Mouse (Mus musculus): Measurements from ENCODE around the gene Acad12.
"Not testable (repeated sequence)": the region's sequence is repeated elsewhere in the genome, so short reads cannot be mapped to it uniquely, and the experiment has no call there.

The Acad12 gene

GRCm38 (mm10) chr5:121618592-121619513 is at the start of gene Acad12:
Gene Acad12, minus strand, starts transcription at chr5:121618938.
- peak; percentile 61 for DNase-seq (ENCODE audit: low read depth)

DNA sequence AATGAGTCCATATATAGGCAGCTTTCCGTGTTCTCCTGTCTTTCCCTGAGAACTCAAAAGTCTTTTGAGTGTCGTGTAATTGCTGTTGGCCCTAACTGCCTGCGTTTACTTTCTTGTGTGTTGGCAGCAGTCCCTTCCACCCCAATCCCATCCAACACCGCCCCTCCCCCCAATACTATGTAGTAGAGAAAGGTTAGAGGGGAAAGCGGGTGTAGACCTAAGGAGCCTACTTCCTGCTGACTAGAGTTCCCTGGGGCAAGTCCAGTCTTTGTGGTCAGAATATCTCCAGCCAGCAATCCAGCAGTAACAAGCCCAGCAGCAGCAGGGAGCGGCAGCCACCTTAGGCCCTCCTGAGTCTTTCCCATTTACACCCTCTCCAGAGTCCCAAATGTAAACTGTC is 49.7 kb upstream of the Acad12 start:
- DNase-seq (ENCODE audit: low read depth), result no peak

GRCm38 (mm10) chr5:121667067-121667466 is 48.3 kb upstream of the Acad12 start:
- no peak for DNase-seq (ENCODE audit: low read depth)

- no peak for DNase-seq (ENCODE audit: low read depth)
Observed at GRCm38 (mm10) chr5:121664971-121665370, 46.2 kb upstream of the Acad12 start.

DNA sequence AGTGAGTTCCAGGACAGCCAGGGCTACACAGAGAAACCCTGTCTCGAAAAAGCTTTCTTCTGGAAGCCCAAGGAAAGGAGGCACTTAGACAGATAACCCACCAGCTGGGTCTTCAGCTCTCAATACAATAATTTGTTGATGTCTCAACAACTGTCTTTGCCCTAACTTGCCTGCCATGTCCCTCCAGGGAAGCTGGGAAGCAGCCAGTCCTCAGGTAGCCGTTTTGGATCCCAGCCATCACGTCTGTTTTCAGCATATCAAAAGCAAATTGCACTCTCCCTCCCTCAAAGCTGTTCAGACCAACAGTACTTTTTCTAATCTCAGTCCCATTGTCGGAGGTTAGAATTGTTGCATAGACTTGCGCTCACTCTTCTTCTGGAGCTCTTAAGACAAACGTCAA is 45.3 kb upstream of the Acad12 start:
- no peak for DNase-seq (ENCODE audit: low read depth)

- DNase-seq (ENCODE audit: low read depth), result no peak
Observed at GRCm38 (mm10) chr5:121663456-121663855, 44.7 kb upstream of the Acad12 start.

DNA sequence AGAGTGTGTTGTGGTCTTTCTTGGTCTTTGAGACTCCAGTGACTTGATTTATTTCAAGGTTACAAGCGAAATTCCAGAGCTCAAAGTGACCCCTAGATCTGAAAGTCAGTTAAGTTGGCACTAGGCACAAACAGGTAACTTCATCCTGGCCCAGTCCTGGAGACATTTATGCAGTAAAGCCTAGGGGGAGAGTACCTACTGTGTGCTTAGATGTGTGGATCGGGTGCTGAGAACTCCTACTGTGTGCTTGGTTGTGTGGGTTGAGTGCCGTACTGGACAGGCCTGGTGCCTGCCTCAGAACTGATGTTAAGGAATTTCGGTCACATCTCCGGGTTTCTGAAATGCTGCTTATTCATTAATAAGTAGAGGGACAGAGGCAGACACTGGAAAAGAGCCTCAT is 42.8 kb upstream of the Acad12 start:
- DNase-seq (ENCODE audit: low read depth), result no peak

DNA sequence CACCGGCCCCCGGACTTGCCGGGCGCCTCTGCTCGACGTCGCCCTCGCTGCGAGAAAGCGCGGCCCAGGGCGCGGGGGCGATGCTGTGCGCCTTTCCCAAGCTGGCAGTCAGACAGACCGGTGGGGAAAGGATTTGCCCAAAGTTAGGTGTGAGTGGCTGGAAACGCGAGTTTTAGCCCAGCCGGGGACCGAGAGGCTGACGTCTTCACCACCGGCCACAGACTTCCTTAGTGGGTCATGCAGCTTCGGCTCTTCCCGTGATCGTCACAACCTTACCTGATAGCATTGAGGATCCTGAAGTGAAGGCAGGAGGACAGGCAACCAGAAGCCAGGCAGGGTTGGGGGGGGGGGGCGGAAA is 42.1 kb upstream of the Acad12 start:
- peak; percentile 14 for DNase-seq (ENCODE audit: low read depth)

GRCm38 (mm10) chr5:121660059-121660896 is 41.5 kb upstream of the Acad12 start, which contains the start of the genes Acad10 and Brap:
Gene Acad10, minus strand, starts transcription at chr5:121660514.
Gene Brap, plus strand, starts transcription at chr5:121660563.
- DNase-seq (ENCODE audit: low read depth), result peak; percentile 71

DNA sequence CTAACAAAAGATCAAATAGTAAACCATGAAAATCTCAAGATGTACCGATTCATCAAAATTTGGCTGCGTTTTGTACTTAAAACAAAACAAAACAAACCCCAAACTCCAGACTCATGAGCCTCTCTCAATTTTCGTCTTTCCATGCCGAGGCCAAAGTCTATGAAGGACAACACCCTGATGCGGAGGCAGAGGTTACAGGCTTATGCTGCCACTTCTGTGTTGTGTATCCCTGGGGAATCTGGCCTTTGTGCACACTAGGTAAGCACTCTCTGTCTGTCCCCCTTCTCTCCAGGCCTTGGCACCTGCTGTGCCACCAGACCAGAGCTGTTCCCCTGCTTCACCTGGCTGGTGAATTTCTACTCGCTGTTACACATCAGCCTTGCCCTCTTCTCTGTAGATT is 38.9 kb upstream of the Acad12 start:
- not testable (repeated sequence) for DNase-seq (ENCODE audit: low read depth)

GRCm38 (mm10) chr5:121656866-121657265 is 38.1 kb upstream of the Acad12 start:
- DNase-seq (ENCODE audit: low read depth), result not testable (repeated sequence)

DNA sequence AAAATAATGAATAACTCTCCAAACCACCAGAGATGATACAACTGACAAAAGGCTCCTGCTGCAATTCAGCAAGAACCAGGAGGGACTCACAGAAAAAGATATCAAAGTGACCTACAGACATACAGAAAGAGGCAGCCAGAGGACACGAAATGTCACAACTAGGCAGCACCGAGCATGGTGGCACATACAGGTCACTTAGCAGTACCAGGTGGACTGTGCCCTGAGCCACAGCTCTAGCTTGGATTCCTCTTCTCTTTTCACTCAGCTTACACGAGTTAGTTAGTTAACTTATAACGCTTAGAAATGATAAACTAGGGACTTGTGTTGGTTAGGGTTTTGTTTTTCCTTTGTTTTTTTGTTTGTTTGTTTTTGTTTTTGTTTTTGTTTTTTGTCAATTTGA is 35.8 kb upstream of the Acad12 start:
- no peak for DNase-seq (ENCODE audit: low read depth)

- no peak for DNase-seq (ENCODE audit: low read depth)
Observed at GRCm38 (mm10) chr5:121649134-121649533, 30.4 kb upstream of the Acad12 start.

DNA sequence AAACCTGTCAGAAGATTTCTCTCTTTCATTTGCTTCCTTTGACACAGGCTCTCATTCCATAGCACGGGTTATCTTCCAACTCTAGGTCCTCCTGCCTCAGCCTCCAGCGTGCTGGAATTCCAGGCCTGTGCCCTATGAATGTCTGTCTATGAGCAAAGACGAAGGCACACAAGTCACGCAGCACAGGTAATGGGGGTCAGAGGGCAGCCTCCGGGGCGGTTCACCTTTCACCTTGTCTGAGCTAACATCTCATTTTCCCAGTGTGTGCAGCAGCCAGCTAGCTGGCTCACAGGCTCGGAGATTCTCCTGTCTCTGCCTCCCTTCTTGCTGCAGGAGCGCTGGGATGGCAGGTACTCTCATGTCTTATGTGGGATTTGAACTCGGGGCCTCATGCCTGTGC is 20.9 kb upstream of the Acad12 start:
- no peak for DNase-seq (ENCODE audit: low read depth)

DNA sequence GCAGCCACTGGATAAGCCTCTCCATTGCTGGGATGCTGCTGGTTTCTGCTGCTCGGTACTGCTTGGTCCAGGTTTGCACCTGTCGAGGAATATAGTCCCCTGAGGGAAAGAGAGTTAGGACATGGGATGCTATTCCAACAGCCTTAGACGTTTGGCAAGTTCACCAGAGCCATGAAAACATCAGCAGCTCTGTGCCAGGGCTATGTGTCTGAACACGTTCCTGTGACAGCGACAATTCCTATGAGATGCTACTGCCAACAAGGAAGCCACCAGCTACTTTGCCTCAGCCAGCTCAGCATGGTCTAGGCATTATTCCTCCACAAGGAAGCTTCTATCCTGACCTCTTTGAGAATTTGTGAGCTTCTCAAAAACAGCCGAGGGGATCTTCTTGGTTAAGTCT is 18.6 kb upstream of the Acad12 start:
- DNase-seq (ENCODE audit: low read depth), result no peak

GRCm38 (mm10) chr5:121634668-121635067 is 15.9 kb upstream of the Acad12 start:
- no peak for DNase-seq (ENCODE audit: low read depth)

DNA sequence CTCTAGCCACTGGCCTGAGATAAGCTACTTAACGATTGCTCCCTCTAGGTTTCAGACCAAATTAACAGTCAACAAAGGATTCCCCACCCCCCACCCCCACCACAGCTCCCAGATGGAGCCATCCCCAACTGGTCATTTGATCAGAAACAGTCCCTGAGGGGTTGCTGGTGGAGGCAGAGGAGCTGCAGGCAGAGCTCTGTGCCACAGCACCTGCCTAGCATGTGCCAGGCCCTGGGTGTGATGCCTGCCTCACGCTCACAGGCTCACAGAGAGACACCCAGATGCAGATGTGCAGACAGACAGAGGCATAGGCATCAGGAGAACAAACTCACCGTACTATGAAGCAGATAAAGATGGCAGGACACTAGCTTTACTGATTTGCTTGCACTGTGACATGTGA is 14.1 kb upstream of the Acad12 start:
- DNase-seq (ENCODE audit: low read depth), result no peak

DNA sequence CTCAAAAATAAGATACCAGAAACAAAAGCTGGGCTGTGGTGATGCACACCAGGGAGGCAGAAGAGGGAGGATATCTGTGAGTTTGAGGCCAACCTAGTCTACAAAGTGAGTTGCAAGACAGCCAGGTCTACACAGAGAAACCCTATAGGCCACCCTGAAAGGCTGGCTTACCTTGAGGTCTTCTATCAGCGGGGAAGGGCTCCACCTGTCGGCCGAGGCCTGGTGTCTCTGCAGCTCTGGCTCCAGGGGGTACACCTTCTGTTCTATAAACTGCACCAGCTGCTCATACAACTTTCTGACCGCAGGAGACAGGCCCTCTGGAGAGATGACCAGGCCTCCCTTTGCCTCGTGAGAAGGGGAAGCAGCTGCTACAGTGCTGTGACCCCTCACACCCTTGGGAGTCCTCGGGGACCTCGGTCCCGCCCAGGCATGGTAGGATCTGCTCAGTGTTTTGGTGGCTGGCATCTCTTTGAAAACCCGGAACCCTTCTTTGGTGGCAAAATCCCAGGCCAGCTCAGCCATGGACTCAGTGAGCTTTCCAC is 12.4 kb upstream of the Acad12 start:
- DNase-seq (ENCODE audit: low read depth), result not testable (repeated sequence)

- DNase-seq (ENCODE audit: low read depth), result peak; percentile 72
Observed at GRCm38 (mm10) chr5:121627871-121628270, 9.1 kb upstream of the Acad12 start.

- DNase-seq (ENCODE audit: low read depth), result no peak
Observed at GRCm38 (mm10) chr5:121623241-121623640, 4.5 kb upstream of the Acad12 start.

DNA sequence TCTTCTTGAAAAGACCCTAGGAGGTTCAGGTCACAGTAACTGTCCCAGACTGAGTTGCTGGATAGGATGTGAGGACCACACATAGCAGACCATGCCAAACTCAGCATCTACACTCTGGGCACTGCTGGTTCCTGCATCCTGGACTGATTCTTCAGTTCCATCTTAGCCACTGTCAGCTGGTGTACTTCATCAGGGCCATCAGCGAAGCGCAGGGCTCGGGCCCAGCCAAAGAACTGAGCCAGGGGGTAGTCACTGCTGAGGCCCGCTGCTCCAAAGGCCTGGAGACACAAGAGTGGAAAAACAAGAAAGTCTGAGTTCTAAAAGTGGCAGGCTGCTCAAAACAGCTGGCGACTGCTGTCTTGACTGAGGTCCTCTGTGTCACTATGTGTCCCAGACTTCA is 2.4 kb upstream of the Acad12 start:
- no peak for DNase-seq (ENCODE audit: low read depth)

- not testable (repeated sequence) for DNase-seq (ENCODE audit: low read depth)
Observed at GRCm38 (mm10) chr5:121614921-121615320, 3.8 kb downstream of the Acad12 start.

DNA sequence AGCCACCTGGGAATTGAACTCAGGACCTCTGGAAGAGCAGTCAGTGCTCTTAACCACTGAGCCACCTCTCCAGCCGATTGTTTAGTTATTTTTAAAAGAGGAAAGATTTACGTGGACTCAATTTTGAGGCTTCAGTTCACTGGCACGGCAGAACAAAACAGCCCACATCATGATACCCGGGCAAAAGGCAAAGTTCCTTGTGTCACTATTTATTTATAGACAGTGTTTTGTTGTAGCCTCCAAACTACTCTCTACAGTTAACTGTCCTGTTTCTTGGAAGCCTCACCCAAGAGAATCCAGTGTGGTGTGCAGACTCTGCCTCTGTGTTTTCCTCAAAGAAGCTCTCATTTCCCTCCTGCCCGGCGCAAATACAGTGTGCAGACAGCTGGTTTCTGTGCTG is 6.7 kb downstream of the Acad12 start:
- no peak for DNase-seq (ENCODE audit: low read depth)

All from c-Kit-positive CD71-positive TER-119-negative erythroid progenitor cells, embryonic 14.5 days (primary cell).